Comparison of ENCODE assay signal across 12 mouse cellular contexts in genomic region chr1:87684791-87685190, GRCm38 (mm10).
DNase-seq lines count a peak whose midpoint lies in the region.
"Had no signal": no experiment of that assay in that cellular context is flagged by ENCODE, and none has a peak within 500 bp of the region (broad histone marks: within the 10 kb centered on the region; RNA-seq: fewer than 3 reads in every experiment).

No protein-coding gene starts in this region.

- peak; percentile 86 for DNase-seq in right cerebral cortex, adult 18-20 months
- no peak for DNase-seq in right cerebral cortex, postnatal 4 days
- peak; percentile 41 to 57 for DNase-seq in layer of hippocampus, postnatal 36 days
- DNase-seq in retina, postnatal 1 day: peak; percentile 18
- DNase-seq in heart, adult 8-10 months (ENCODE audit: low spot score): no peak
- no peak for DNase-seq in adrenal gland, postnatal 4 days (ENCODE audit: low spot score in 2 of 2)
- DNase-seq in urinary bladder, adult 2 months (ENCODE audit: low spot score): no peak
- DNase-seq: cerebellum, adult 2 months; gastrocnemius, postnatal 10 days; heart, postnatal 14 days; kidney, adult 8-10 months; liver, postnatal 0 days had no signal

Comparison
In these comparisons a context has a peak if more than half of its experiments do, and no peak if none do; other contexts are left out.
1. DNase-seq: peak in right cerebral cortex, adult 18-20 months (single experiment), layer of hippocampus, postnatal 36 days (2 of 2) and retina, postnatal 1 day (single experiment); none in right cerebral cortex, postnatal 4 days (single experiment), heart, adult 8-10 months (single experiment), adrenal gland, postnatal 4 days (0 of 2) and urinary bladder, adult 2 months (single experiment).